Mouse (Mus musculus) liver, embryonic 14.5 days (tissue): ENCODE measurements around the gene Atg13.

Experiments
- CTCF ChIP-seq: IDR thresholded peaks from 2 replicates; pipeline ENCODE4 v1.5.1; 2016; ENCODE audit warnings: antibody characterized with exemption, low read depth, control low read depth
- EP300 ChIP-seq: IDR thresholded peaks from 2 replicates; pipeline ENCODE4 v1.6.1; 2016; ENCODE audit warnings: antibody characterized with exemption, low read depth

- no peak for TF ChIP-seq CTCF
- TF ChIP-seq EP300 = no peak
Observed at GRCm38 (mm10) chr2:91706456-91706855, 3.9 kb downstream of the Atg13 start.
